ENCODE assay signal across 14 mouse cellular contexts in the genomic region with DNA sequence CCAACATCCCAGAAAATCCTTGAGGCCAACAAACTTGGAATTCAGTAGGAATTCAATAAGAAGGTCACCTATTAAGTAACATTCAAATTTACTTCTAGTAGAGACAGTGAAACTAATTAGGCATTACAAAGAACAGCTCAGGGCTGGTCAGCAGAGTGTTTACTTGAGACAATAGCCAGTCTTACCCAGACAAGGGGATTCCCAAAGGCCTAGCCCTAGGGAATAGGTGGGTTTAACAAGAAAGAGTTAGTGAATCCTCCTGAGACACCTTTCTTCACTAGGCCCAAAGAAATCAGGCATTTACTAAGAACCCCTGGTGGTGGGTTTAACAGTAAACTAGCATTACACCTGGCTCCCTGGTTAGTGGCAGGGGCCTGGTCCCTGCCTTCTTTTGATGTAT.
"Had no signal": no experiment of that assay in that cellular context is flagged by ENCODE, and none has a peak within 500 bp of the region (broad histone marks: within the 10 kb centered on the region; RNA-seq: fewer than 3 reads in every experiment).

No protein-coding gene starts in this region.

- H3K27ac ChIP-seq: midbrain, embryonic 13.5 days; midbrain, embryonic 15.5 days; neural tube, embryonic 12.5 days had no signal

- H3K9ac ChIP-seq: lung, embryonic 14.5 days; midbrain, embryonic 13.5 days; midbrain, embryonic 15.5 days; neural tube, embryonic 12.5 days had no signal

- H3K4me3 ChIP-seq: midbrain, embryonic 13.5 days; midbrain, embryonic 15.5 days; neural tube, embryonic 12.5 days had no signal

- H3K4me2 ChIP-seq: lung, embryonic 14.5 days; midbrain, embryonic 11.5 days; midbrain, embryonic 13.5 days; midbrain, embryonic 15.5 days; neural tube, embryonic 12.5 days had no signal

- H3K4me1 ChIP-seq: midbrain, embryonic 13.5 days; midbrain, embryonic 15.5 days; neural tube, embryonic 12.5 days had no signal

- H3K9me3 ChIP-seq: midbrain, embryonic 13.5 days; midbrain, embryonic 15.5 days; neural tube, embryonic 12.5 days had no signal

- H3K36me3 ChIP-seq: midbrain, embryonic 13.5 days; midbrain, embryonic 15.5 days; neural tube, embryonic 12.5 days had no signal

- H3K27me3 ChIP-seq: midbrain, embryonic 13.5 days; midbrain, embryonic 15.5 days; neural tube, embryonic 12.5 days had no signal

- ATAC-seq: midbrain, embryonic 13.5 days; midbrain, embryonic 15.5 days had no signal

- DNase-seq: lung, adult 18-20 months; lung, embryonic 14.5 days; lung, postnatal 10 days; lung, postnatal 4 days; right cerebral cortex, postnatal 25 days; right cerebral cortex, postnatal 4 days; spleen, adult 18-20 months; thymus, adult 18-20 months; thymus, postnatal 14 days; thymus, postnatal 36 days had no signal
